Mouse (Mus musculus) lung, embryonic 14.5 days (tissue): ENCODE data around the gene S100a14. TPM values are rescaled to one million over a fixed set of nuclear protein-coding genes. Genes with fewer than 3 reads are reported as not detected.

Experiments
- ATAC-seq: fragments of 200-750 bp; cut with Nextera tagmentation; 2 replicates; pipeline ENCODE4 v1.8.0; 2017; ENCODE audit warnings: mild to moderate bottlenecking, moderate TSS enrichment, moderate library complexity; ENCODE audit not compliant: insufficient read depth
- DNase-seq: peaks from one replicate; pipeline ENCODE4 v3.0.0-alpha.2; 2015
- H3K27ac ChIP-seq: fragments of 300-500 bp; sonication (generic); 2 replicates; pipeline ENCODE4 v1.5.1; 2014; ENCODE audit warnings: low read depth, mild to moderate bottlenecking, moderate library complexity
- H3K27me3 ChIP-seq: fragments of 300-500 bp; sonication (generic); 2 replicates; pipeline ENCODE4 v1.6.1; 2014; ENCODE audit warnings: low read length, control low read depth; ENCODE audit not compliant: insufficient read depth
- H3K36me3 ChIP-seq: fragments of 300-500 bp; sonication (generic); 2 replicates; pipeline ENCODE4 v1.6.1; 2014; ENCODE audit warnings: control low read depth; ENCODE audit not compliant: insufficient read depth
- H3K4me1 ChIP-seq: fragments of 300-500 bp; sonication (generic); 2 replicates; pipeline ENCODE4 v1.6.1; 2014; ENCODE audit warnings: antibody characterized with exemption, control low read depth; ENCODE audit not compliant: insufficient read depth
- H3K4me2 ChIP-seq: fragments of 300-500 bp; sonication (generic); 2 replicates; pipeline ENCODE4 v1.6.1; 2014; ENCODE audit warnings: mild to moderate bottlenecking
- H3K4me3 ChIP-seq: fragments of 300-500 bp; sonication (generic); 2 replicates; pipeline ENCODE4 v1.5.1; 2014; ENCODE audit warnings: low read depth, low read length
- H3K9ac ChIP-seq: fragments of 300-500 bp; sonication (generic); 2 replicates; pipeline ENCODE4 v1.6.1; 2014
- H3K9me3 ChIP-seq: fragments of 300-500 bp; sonication (generic); 2 replicates; pipeline ENCODE4 v1.6.1; 2016; ENCODE audit warnings: low read depth, low read length, control low read depth
- CTCF ChIP-seq: IDR thresholded peaks from 2 replicates; pipeline ENCODE4 v1.5.1; 2016; ENCODE audit warnings: antibody characterized with exemption, low read depth
- WGBS: fragments of 180-500 bp; shearing (Covaris S2); extraction: QIAGEN DNeasy Blood & Tissue Kit; methylation state at CpG from one replicate; pipeline ENCODE4 v1.1.7; 2014; 5-methylcytosine and 5-hydroxymethylcytosine counted together
- polyA plus RNA-seq: library from polyadenylated mRNA; unstranded; fragments of >200 nt; fragmentation: Nextera tagmentation; extraction: Ambion mirVana; gene quantifications from 2 replicates; pipeline ENCODE4 v1.2.1, GENCODE M21; 2014

The S100a14 gene
- polyA plus RNA-seq, 1 experiment from 2014 or later = 1.6 TPM

DNA sequence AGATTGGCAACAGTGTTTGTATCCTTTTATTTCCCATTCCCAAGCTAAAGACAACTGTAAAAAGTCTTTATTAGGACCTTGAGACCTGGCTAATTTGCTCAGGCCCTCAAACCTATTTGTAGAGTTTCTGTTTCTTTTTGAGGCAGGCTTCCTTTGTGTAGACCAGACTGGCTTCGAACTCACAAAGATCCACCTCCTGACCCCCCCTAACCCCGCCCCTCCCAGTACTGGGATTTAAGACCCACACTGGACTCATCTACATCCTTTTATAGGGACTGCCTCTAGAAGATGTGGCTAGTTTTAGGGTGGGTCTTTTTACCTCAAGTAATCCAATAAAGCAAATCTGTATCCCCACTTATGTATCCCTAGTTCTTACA, 16.9 kb upstream of the S100a14 start:
- no peaks in the 10 kb centered on the region for H3K9me3 ChIP-seq
- peak overlapping the region; percentile 89 for H3K4me3 ChIP-seq
- peaks cover 31% of the 10 kb centered on the region for H3K36me3 ChIP-seq
- H3K4me1 ChIP-seq = peaks cover 10% of the 10 kb centered on the region
- ATAC-seq (0 out of 2 replicates have a peak, but pooled peaks have one; percentile 0), DNase-seq (no peak)
- no peak overlapping the region for H3K9ac ChIP-seq
- peak overlapping the region; percentile 25; the same call in 1 of the 2 replicates for H3K27ac ChIP-seq
- H3K27me3 ChIP-seq = no peaks in the 10 kb centered on the region; the same call in 1 of the 2 replicates
- no peak for TF ChIP-seq CTCF
- peak overlapping the region; percentile 46 for H3K4me2 ChIP-seq
- 16% methylated on average over 2 of the region's 2 CpGs for WGBS

DNA sequence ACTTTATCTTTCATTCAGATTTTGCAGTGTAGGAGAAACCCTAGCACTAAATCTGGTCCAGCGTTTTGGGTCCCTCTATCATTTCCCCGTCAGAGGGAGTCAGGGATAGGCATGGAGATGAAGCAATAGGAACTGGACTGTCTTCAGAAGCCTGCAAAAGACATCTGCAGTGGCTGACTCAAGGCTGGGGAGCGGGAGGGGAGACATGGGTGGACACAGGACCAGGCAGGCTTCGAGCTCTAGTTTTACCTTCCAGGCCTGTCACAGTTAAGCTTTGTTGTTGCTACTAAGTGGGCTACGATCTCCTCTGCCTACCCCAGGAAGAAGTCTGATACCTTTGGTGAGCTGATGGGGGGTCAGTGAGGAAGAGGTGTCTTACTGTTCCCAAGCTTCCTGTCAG, 14.4 kb upstream of the S100a14 start:
- peaks cover 6% of the 10 kb centered on the region for H3K36me3 ChIP-seq
- H3K4me2 ChIP-seq = no peak overlapping the region
- H3K9ac ChIP-seq = no peak overlapping the region
- WGBS = 84% methylated on average over 5 of the region's 5 CpGs
- H3K9me3 ChIP-seq = no peaks in the 10 kb centered on the region
- DNase-seq = no peak
- peaks cover 14% of the 10 kb centered on the region for H3K4me1 ChIP-seq
- no peak overlapping the region for H3K4me3 ChIP-seq
- no peak overlapping the region for H3K27ac ChIP-seq
- TF ChIP-seq CTCF = no peak
- no peak for ATAC-seq
- H3K27me3 ChIP-seq = no peaks in the 10 kb centered on the region; the same call in 1 of the 2 replicates

DNA sequence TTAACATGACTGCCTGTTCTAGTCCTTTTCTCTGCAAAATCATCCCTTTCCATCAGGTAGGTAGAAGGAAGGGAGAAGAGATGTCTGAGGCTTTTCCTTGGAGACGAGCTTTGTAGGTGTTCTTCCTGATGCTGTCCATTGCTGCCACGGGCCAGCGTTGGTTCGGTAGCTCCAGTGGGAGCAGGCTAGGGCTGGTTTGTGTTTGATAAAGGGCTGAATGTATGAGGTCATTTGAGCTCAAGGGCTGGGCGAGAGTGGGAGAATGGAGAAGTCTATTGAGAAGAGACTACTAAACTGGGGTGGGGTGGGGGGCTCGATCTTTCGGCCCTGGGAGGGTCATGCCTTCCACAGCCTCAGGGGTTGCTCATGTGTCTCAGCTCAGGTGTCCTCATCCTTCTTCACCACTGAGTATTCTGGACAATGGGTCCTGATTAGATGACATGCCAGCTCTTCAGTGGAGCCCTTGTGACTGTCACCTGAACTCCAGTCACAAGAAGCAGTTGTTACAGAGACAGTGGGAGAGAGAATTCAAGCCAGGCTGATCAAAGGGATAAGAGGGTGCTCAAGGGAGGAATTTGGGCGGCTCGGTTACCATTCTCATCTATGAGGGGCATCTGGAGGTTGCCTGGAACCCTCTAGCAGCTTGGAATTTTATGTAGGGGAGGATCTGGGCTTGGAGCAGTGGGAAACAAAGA, 13.6 kb upstream of the S100a14 start:
- H3K27ac ChIP-seq = no peak overlapping the region
- H3K36me3 ChIP-seq = no peaks in the 10 kb centered on the region
- TF ChIP-seq CTCF = no peak
- H3K4me2 ChIP-seq = peak overlapping the region; percentile 86; the same call in 1 of the 2 replicates
- DNase-seq = no peak
- no peak for ATAC-seq
- peak overlapping the region; percentile 42 for H3K4me3 ChIP-seq
- no peaks in the 10 kb centered on the region; the same call in 1 of the 2 replicates for H3K27me3 ChIP-seq
- WGBS = 71% methylated on average over 9 of the region's 9 CpGs
- no peaks in the 10 kb centered on the region for H3K9me3 ChIP-seq
- peaks cover 6% of the 10 kb centered on the region for H3K4me1 ChIP-seq
- H3K9ac ChIP-seq = no peak overlapping the region

DNA sequence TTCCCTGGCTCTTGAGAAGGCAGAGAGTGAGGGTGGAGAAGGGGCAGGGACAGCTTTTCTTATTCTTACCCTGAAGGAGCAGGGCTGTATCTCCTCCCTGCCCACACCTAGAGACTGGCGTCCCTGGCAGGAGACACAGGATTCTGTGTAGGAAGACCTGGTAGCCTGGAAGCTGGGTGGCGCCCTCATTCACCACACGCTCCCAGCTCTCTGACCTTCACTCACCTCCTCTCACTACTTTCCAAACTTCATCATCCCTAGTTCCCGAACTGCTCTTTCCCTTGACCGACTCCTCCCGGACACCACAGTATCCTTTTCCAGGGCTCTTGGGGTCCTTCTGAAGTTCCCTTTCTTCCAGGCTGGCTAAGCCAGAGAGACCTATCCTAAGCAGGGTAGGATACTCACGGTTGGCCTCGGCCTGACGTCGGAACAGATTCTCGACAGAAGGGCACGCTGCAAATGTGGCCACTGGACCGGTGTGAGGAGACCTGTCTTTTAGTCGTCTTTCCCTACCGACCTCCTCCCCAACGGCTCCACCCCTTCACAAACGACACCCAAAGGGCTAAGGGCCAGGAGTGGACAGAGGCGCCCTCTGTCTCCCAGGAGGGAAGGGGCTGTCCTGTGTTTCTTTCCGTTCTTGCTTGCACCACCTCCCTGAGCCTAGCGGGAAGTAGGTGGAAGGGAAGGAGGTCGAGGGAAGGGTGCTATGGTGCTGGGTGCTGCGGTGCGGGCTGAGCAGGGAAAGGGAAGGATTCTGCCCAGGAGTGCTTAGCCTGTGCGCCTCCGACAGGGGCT, 12.7 kb upstream of the S100a14 start, which contains the start of the genes S100a1 and S100a13:
TSS of gene S100a1 (minus strand) at position 597 of the 795 bp plus-strand sequence.
TSS of gene S100a13 (plus strand) at position 640 of the 795 bp plus-strand sequence.
- 3% methylated on average over 24 of the region's 25 CpGs for WGBS
- Histone ChIP-seq H3K4me1 (peaks cover 4% of the 10 kb centered on the region), H3K9ac (peak within 1 kb of the TSS; percentile 54), H3K4me2 (peak within 1 kb of the TSS; percentile 86), H3K36me3 (no peaks in the 10 kb centered on the region), H3K27me3 (no peaks in the 10 kb centered on the region; the same call in 1 of the 2 replicates), H3K4me3 (peak within 1 kb of the TSS; percentile 42), H3K9me3 (no peaks in the 10 kb centered on the region), H3K27ac (peak within 1 kb of the TSS; percentile 25; the same call in 1 of the 2 replicates)
- TF ChIP-seq CTCF = peak; percentile 42; the same call in 1 of the 2 replicates
- ATAC-seq (peak; percentile 38), DNase-seq (peak; percentile 66)

DNA sequence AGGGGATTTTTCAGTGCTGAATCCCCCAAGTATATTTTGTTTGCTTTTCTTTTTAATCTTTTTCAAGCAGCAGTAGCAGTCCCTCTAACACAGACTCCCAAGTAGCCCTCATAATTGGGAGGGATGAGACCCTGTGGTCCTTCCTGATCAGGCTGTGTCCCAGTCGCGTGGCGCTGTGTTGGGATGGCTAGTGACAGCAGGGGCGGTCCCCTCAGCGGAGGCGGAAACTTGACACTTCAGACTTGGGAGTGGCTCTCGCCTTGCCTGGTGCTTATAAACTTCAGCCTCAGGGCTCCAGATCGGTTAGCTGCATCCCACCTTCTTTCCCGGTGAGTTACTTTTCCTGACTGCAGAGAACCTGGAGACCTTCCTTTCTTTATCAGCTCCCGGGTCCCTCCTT, 12.0 kb upstream of the S100a14 start:
- DNase-seq = peak; percentile 84
- peak overlapping the region; percentile 86 for H3K4me2 ChIP-seq
- peak; percentile 88 for ATAC-seq
- peak overlapping the region; percentile 25; the same call in 1 of the 2 replicates for H3K27ac ChIP-seq
- no peaks in the 10 kb centered on the region; the same call in 1 of the 2 replicates for H3K27me3 ChIP-seq
- H3K9ac ChIP-seq = peak overlapping the region; percentile 54
- H3K9me3 ChIP-seq = no peaks in the 10 kb centered on the region
- peak overlapping the region; percentile 42 for H3K4me3 ChIP-seq
- H3K36me3 ChIP-seq = no peaks in the 10 kb centered on the region
- peaks cover 4% of the 10 kb centered on the region for H3K4me1 ChIP-seq
- TF ChIP-seq CTCF = no peak
- under 1% methylated on average over 10 of the region's 10 CpGs for WGBS

DNA sequence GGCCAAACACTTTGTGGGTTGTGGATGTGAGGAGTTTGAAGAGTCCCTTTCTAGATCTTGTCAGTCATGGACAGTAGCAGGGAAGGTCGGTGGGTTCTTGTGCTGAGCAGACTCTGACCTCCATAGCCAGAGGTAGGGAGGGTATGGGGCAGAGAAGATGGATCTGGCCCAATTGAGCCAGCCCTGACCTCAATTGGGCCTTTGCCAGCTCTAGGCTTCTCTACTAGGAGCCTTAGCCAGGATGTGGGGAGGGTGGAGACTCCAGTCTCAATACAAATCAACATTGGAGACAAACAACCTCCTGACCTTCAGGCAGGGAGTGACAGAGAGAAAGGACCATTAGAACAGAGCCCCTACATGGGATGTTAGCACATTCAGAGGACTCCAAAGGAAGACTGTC, 11.4 kb upstream of the S100a14 start:
- Histone ChIP-seq H3K4me3 (peak overlapping the region; percentile 42), H3K27me3 (no peaks in the 10 kb centered on the region; the same call in 1 of the 2 replicates), H3K4me1 (peaks cover 4% of the 10 kb centered on the region), H3K36me3 (no peaks in the 10 kb centered on the region), H3K27ac (0 out of 2 replicates have a peak overlapping the region, but pooled peaks have one; percentile 25), H3K4me2 (peak overlapping the region; percentile 86), H3K9me3 (no peaks in the 10 kb centered on the region), H3K9ac (peak overlapping the region; percentile 54)
- ATAC-seq (peak; percentile 22; the same call in 1 of the 2 replicates), DNase-seq (peak; percentile 50)
- no peak for TF ChIP-seq CTCF
- WGBS = 21% methylated on average over 1 of the region's 1 CpGs
